Mouse (Mus musculus) kidney, adult 2 months (tissue): ENCODE measurements around the gene Anp32e. TPM values are rescaled to one million over a fixed set of nuclear protein-coding genes. Genes with fewer than 3 reads are reported as not detected.

Experiments used
- DNase-seq: peaks from one replicate; pipeline ENCODE4 v3.0.0; 2021
- H3K27ac ChIP-seq: fragments of 200-500 bp; 2 replicates; pipeline ENCODE4 v1.5.1; 2012; ENCODE audit warnings: low read depth, low read length, control low read depth, inconsistent platforms; ENCODE audit not compliant: insufficient read depth
- H3K27me3 ChIP-seq: fragments of 200-500 bp; replicated peaks from 2 replicates; pipeline ENCODE4 v1.6.1; 2012; ENCODE audit warnings: mild to moderate bottlenecking, moderate library complexity, low read length, inconsistent platforms; ENCODE audit not compliant: control insufficient read depth, insufficient read depth
- H3K36me3 ChIP-seq: fragments of 200-500 bp; 2 replicates; pipeline ENCODE4 v1.6.1; 2012; ENCODE audit warnings: mild to moderate bottlenecking, moderate library complexity, low read length, inconsistent platforms; ENCODE audit not compliant: control insufficient read depth, insufficient read depth
- H3K4me1 ChIP-seq: fragments of 200-500 bp; 2 replicates; pipeline ENCODE4 v1.6.1; 2011; ENCODE audit warnings: low read length; ENCODE audit not compliant: control insufficient read depth, insufficient read depth
- H3K4me3 ChIP-seq: fragments of 200-500 bp; 2 replicates; pipeline ENCODE4 v1.5.1; 2011; ENCODE audit warnings: mild to moderate bottlenecking, low read depth, low read length, control low read depth; ENCODE audit not compliant: insufficient read depth
- CTCF ChIP-seq: fragments of 200-500 bp; conservative IDR thresholded peaks from 2 replicates; pipeline ENCODE4 v1.5.1; 2011; ENCODE audit warnings: low read depth, mild to moderate bottlenecking, control low read depth, low read length, moderate library complexity, mixed read lengths; ENCODE audit not compliant: insufficient read depth, insufficient read length
- POLR2A ChIP-seq: fragments of 200-500 bp; IDR thresholded peaks from one replicate; pipeline ENCODE4 v1.6.1; 2011; ENCODE audit warnings: low read depth, low read length, control low read depth
- WGBS: fragments of 180-500 bp; shearing (Covaris S2); methylation state at CpG from one replicate; pipeline ENCODE4 v1.1.7; 2018; 5-methylcytosine and 5-hydroxymethylcytosine counted together
- polyA plus RNA-seq: library from polyadenylated mRNA; depleted of rRNA; stranded (reverse); fragments of >200 nt; gene quantifications from 2 replicates; pipeline ENCODE4 v1.2.3, GENCODE M21; 2012

Anp32e gene
- polyA plus RNA-seq, 1 experiment = 18.5 TPM

- Histone ChIP-seq H3K4me3 (no peak overlapping the region), H3K36me3 (no peaks in the 10 kb centered on the region; the same call in 1 of the 2 replicates), H3K4me1 (peaks cover 3% of the 10 kb centered on the region; the same call in 1 of the 2 replicates), H3K27ac (no peak overlapping the region), H3K27me3 (no peaks in the 10 kb centered on the region)
- peak; percentile 28 for DNase-seq
- WGBS = 79% methylated on average over 6 of the region's 6 CpGs
- no peak for TF ChIP-seq POLR2A
- TF ChIP-seq CTCF = no peak
These were observed 58.5 kb downstream of the Anp32e start for GRCm38 (mm10) chr3:95987386-95988110.

- H3K27me3 ChIP-seq = no peaks in the 10 kb centered on the region
- H3K4me1 ChIP-seq = peaks cover 3% of the 10 kb centered on the region; the same call in 1 of the 2 replicates
- 95% methylated on average over 1 of the region's 1 CpGs for WGBS
- no peak overlapping the region for H3K4me3 ChIP-seq
- no peak for DNase-seq
- no peak overlapping the region for H3K27ac ChIP-seq
- no peaks in the 10 kb centered on the region; the same call in 1 of the 2 replicates for H3K36me3 ChIP-seq
- no peak for TF ChIP-seq POLR2A
- TF ChIP-seq CTCF = no peak
These were observed 59.1 kb downstream of the Anp32e start for GRCm38 (mm10) chr3:95988138-95988537.

- WGBS = 44% methylated on average over 10 of the region's 10 CpGs
- no peak overlapping the region for H3K4me3 ChIP-seq
- no peak for TF ChIP-seq CTCF
- TF ChIP-seq POLR2A = no peak
- H3K4me1 ChIP-seq = peaks cover 3% of the 10 kb centered on the region; the same call in 1 of the 2 replicates
- H3K27ac ChIP-seq = no peak overlapping the region
- DNase-seq = peak; percentile 76
- no peaks in the 10 kb centered on the region for H3K27me3 ChIP-seq
- H3K36me3 ChIP-seq = no peaks in the 10 kb centered on the region; the same call in 1 of the 2 replicates
These were observed 59.9 kb downstream of the Anp32e start for GRCm38 (mm10) chr3:95988969-95989368.

GRCm38 (mm10) chr3:95990413-95990941 lies 61.4 kb downstream of the Anp32e start:
- Histone ChIP-seq H3K36me3 (no peaks in the 10 kb centered on the region; the same call in 1 of the 2 replicates), H3K27ac (no peak overlapping the region), H3K27me3 (no peaks in the 10 kb centered on the region), H3K4me3 (no peak overlapping the region), H3K4me1 (no peaks in the 10 kb centered on the region)
- TF ChIP-seq CTCF = no peak
- no peak for TF ChIP-seq POLR2A
- DNase-seq = peak; percentile 20
- WGBS = 77% methylated on average over 12 of the region's 12 CpGs

GRCm38 (mm10) chr3:95992990-95993603 lies 64.1 kb downstream of the Anp32e start:
- Histone ChIP-seq H3K4me1 (no peaks in the 10 kb centered on the region), H3K36me3 (no peaks in the 10 kb centered on the region; the same call in 1 of the 2 replicates), H3K4me3 (no peak overlapping the region), H3K27ac (peak overlapping the region; percentile 90), H3K27me3 (no peaks in the 10 kb centered on the region)
- 62% methylated on average over 5 of the region's 5 CpGs for WGBS
- TF ChIP-seq CTCF = no peak
- peak; percentile 57 for DNase-seq

- peak; percentile 69 for DNase-seq
- Histone ChIP-seq H3K36me3 (no peaks in the 10 kb centered on the region; the same call in 1 of the 2 replicates), H3K4me1 (no peaks in the 10 kb centered on the region), H3K27ac (peak overlapping the region; percentile 90), H3K27me3 (no peaks in the 10 kb centered on the region), H3K4me3 (peak overlapping the region; percentile 48)
- WGBS = 37% methylated on average over 4 of the region's 4 CpGs
- TF ChIP-seq CTCF (peak; percentile 35; the same call in 1 of the 2 replicates), POLR2A (no peak)
These were observed 64.8 kb downstream of the Anp32e start for GRCm38 (mm10) chr3:95993881-95994280.

GRCm38 (mm10) chr3:95994381-95994846 lies 65.4 kb downstream of the Anp32e start:
- 54% methylated on average over 6 of the region's 6 CpGs for WGBS
- Histone ChIP-seq H3K36me3 (no peaks in the 10 kb centered on the region), H3K27ac (peak overlapping the region; percentile 90), H3K4me1 (no peaks in the 10 kb centered on the region), H3K27me3 (no peaks in the 10 kb centered on the region), H3K4me3 (peak overlapping the region; percentile 48)
- TF ChIP-seq POLR2A = no peak
- TF ChIP-seq CTCF = no peak
- peak; percentile 42 for DNase-seq
